Mouse (Mus musculus): ENCODE measurements around the gene Plcb4.
A peak's percentile ranks its signal among the peaks of the same experiment; 100 is the strongest.
"Not testable (repeated sequence)": the region's sequence is repeated elsewhere in the genome, so short reads cannot be mapped to it uniquely, and the experiment has no call there.

The Plcb4 gene

GRCm38 (mm10) chr2:135894582-135894981 lies 235.8 kb downstream of the Plcb4 start:
- DNase-seq: no peak

GRCm38 (mm10) chr2:135898025-135898424 lies 239.2 kb downstream of the Plcb4 start:
- DNase-seq: no peak

- DNase-seq: not testable (repeated sequence)
These were observed 241.1 kb downstream of the Plcb4 start for GRCm38 (mm10) chr2:135899931-135900330.

- DNase-seq: no peak
These were observed 242.2 kb downstream of the Plcb4 start for GRCm38 (mm10) chr2:135901015-135901414.

GRCm38 (mm10) chr2:135904262-135904661 lies 245.5 kb downstream of the Plcb4 start:
- no peak for DNase-seq

- DNase-seq: no peak
These were observed 246.0 kb downstream of the Plcb4 start for GRCm38 (mm10) chr2:135904791-135905190.

GRCm38 (mm10) chr2:135914343-135915261 lies 255.8 kb downstream of the Plcb4 start:
- no peak for DNase-seq

- no peak for DNase-seq
These were observed 257.1 kb downstream of the Plcb4 start for GRCm38 (mm10) chr2:135915928-135916327.

- DNase-seq: no peak
These were observed 258.2 kb downstream of the Plcb4 start for GRCm38 (mm10) chr2:135917000-135917399.

GRCm38 (mm10) chr2:135918116-135918515 lies 259.3 kb downstream of the Plcb4 start:
- DNase-seq: no peak

- DNase-seq: no peak
These were observed 260.8 kb downstream of the Plcb4 start for GRCm38 (mm10) chr2:135919641-135920040.

GRCm38 (mm10) chr2:135926660-135927343 lies 268.0 kb downstream of the Plcb4 start:
- DNase-seq: no peak

- no peak for DNase-seq
These were observed 270.4 kb downstream of the Plcb4 start for GRCm38 (mm10) chr2:135929021-135929720.

GRCm38 (mm10) chr2:135930696-135931095 lies 271.9 kb downstream of the Plcb4 start:
- DNase-seq: no peak

GRCm38 (mm10) chr2:135932569-135932968 lies 273.8 kb downstream of the Plcb4 start:
- DNase-seq: no peak

- no peak for DNase-seq
These were observed 277.6 kb downstream of the Plcb4 start for GRCm38 (mm10) chr2:135936376-135936775.

GRCm38 (mm10) chr2:135937646-135938045 lies 278.8 kb downstream of the Plcb4 start:
- no peak for DNase-seq

GRCm38 (mm10) chr2:135939933-135940332 lies 281.1 kb downstream of the Plcb4 start:
- no peak for DNase-seq

GRCm38 (mm10) chr2:135947839-135948238 lies 289.0 kb downstream of the Plcb4 start:
- DNase-seq: no peak

GRCm38 (mm10) chr2:135954760-135955548 lies 296.1 kb downstream of the Plcb4 start:
- no peak for DNase-seq

GRCm38 (mm10) chr2:135955796-135956195 lies 297.0 kb downstream of the Plcb4 start:
- DNase-seq: no peak

- peak; percentile 5 to 11 for DNase-seq
These were observed 298.9 kb downstream of the Plcb4 start for GRCm38 (mm10) chr2:135957689-135958088.

All from thymus, adult 18-20 months (tissue).